Mouse (Mus musculus): ENCODE data around the gene Nedd9.

Nedd9 gene

GRCm38 (mm10) chr13:41453227-41454193 is 33.7 kb downstream of the Nedd9 start:
- no peak for DNase-seq

GRCm38 (mm10) chr13:41450821-41451220 is 36.3 kb downstream of the Nedd9 start:
- no peak for DNase-seq

- no peak for DNase-seq
These were observed 38.0 kb downstream of the Nedd9 start for GRCm38 (mm10) chr13:41449211-41449610.

GRCm38 (mm10) chr13:41447209-41447608 is 40.0 kb downstream of the Nedd9 start:
- DNase-seq, result no peak

- no peak for DNase-seq
These were observed 40.6 kb downstream of the Nedd9 start for GRCm38 (mm10) chr13:41446591-41446990.

- no peak for DNase-seq
These were observed 41.9 kb downstream of the Nedd9 start for GRCm38 (mm10) chr13:41445067-41445808.

GRCm38 (mm10) chr13:41444230-41444629 is 42.9 kb downstream of the Nedd9 start:
- DNase-seq, result no peak

- no peak for DNase-seq
These were observed 45.0 kb downstream of the Nedd9 start for GRCm38 (mm10) chr13:41442145-41442544.

- no peak for DNase-seq
These were observed 47.0 kb downstream of the Nedd9 start for GRCm38 (mm10) chr13:41440205-41440604.

- no peak for DNase-seq
These were observed 49.8 kb downstream of the Nedd9 start for GRCm38 (mm10) chr13:41437390-41437789.

- no peak for DNase-seq
These were observed 50.4 kb downstream of the Nedd9 start for GRCm38 (mm10) chr13:41436731-41437130.

GRCm38 (mm10) chr13:41433201-41433600 is 54.0 kb downstream of the Nedd9 start:
- no peak for DNase-seq

- DNase-seq, result no peak
These were observed 55.4 kb downstream of the Nedd9 start for GRCm38 (mm10) chr13:41431795-41432194.

GRCm38 (mm10) chr13:41427046-41427445 is 60.1 kb downstream of the Nedd9 start:
- no peak for DNase-seq

GRCm38 (mm10) chr13:41423463-41424074 is 63.6 kb downstream of the Nedd9 start:
- DNase-seq, result no peak

- no peak for DNase-seq
These were observed 64.6 kb downstream of the Nedd9 start for GRCm38 (mm10) chr13:41422581-41422980.

- no peak for DNase-seq
These were observed 66.8 kb downstream of the Nedd9 start for GRCm38 (mm10) chr13:41420376-41420775.

GRCm38 (mm10) chr13:41418198-41418869 is 68.8 kb downstream of the Nedd9 start:
- DNase-seq, result no peak

- no peak for DNase-seq
These were observed 70.8 kb downstream of the Nedd9 start for GRCm38 (mm10) chr13:41416065-41417016.

- no peak for DNase-seq
These were observed 76.7 kb downstream of the Nedd9 start for GRCm38 (mm10) chr13:41410191-41411074.

GRCm38 (mm10) chr13:41409291-41409690 is 77.9 kb downstream of the Nedd9 start:
- no peak for DNase-seq

All from right cerebral cortex, postnatal 25 days (tissue).